Mouse (Mus musculus) hindbrain, embryonic 12.5 days (tissue): Measurements from ENCODE around the gene Mcu. TPM values are rescaled to one million over a fixed set of nuclear protein-coding genes. Genes with fewer than 3 reads are reported as not detected.

Experiments
- ATAC-seq: fragments of 200-750 bp; cut with Nextera tagmentation; 2 replicates; pipeline ENCODE4 v1.8.0; 2017; ENCODE audit warnings: moderate TSS enrichment; ENCODE audit not compliant: low FRiP score
- H3K27ac ChIP-seq: fragments of 300-500 bp; sonication (generic); 2 replicates; pipeline ENCODE4 v1.5.1; 2016; ENCODE audit warnings: mild to moderate bottlenecking
- H3K27me3 ChIP-seq: fragments of 300-500 bp; sonication (generic); 2 replicates; pipeline ENCODE4 v1.6.1; 2016; ENCODE audit warnings: mild to moderate bottlenecking
- H3K36me3 ChIP-seq: fragments of 300-500 bp; sonication (generic); 2 replicates; pipeline ENCODE4 v1.6.1; 2016; ENCODE audit warnings: mild to moderate bottlenecking
- H3K4me1 ChIP-seq: fragments of 300-500 bp; sonication (generic); 2 replicates; pipeline ENCODE4 v1.6.1; 2016
- H3K4me2 ChIP-seq: fragments of 300-500 bp; sonication (generic); replicated peaks from 2 replicates; pipeline ENCODE4 v1.6.1; 2016; ENCODE audit warnings: mild to moderate bottlenecking
- H3K4me3 ChIP-seq: fragments of 300-500 bp; sonication (generic); 2 replicates; pipeline ENCODE4 v1.5.1; 2016; ENCODE audit warnings: mild to moderate bottlenecking
- H3K9ac ChIP-seq: fragments of 300-500 bp; sonication (generic); 2 replicates; pipeline ENCODE4 v1.6.1; 2016; ENCODE audit warnings: mild to moderate bottlenecking, moderate library complexity
- H3K9me3 ChIP-seq: fragments of 300-500 bp; sonication (generic); replicated peaks from 2 replicates; pipeline ENCODE4 v1.6.1; 2016; ENCODE audit warnings: mild to moderate bottlenecking
- WGBS: fragments of 180-500 bp; shearing (Covaris S2); methylation state at CpG from one replicate; pipeline ENCODE4 v1.1.7; 2016; 5-methylcytosine and 5-hydroxymethylcytosine counted together
- polyA plus RNA-seq: library from polyadenylated mRNA; unstranded; fragments of >200 nt; fragmentation: Nextera tagmentation; extraction: Ambion mirVana; gene quantifications from 2 replicates; pipeline ENCODE4 v1.2.1, GENCODE M21; 2016

The Mcu gene
- polyA plus RNA-seq, 1 experiment from 2014 or later, result 23.2 TPM

DNA sequence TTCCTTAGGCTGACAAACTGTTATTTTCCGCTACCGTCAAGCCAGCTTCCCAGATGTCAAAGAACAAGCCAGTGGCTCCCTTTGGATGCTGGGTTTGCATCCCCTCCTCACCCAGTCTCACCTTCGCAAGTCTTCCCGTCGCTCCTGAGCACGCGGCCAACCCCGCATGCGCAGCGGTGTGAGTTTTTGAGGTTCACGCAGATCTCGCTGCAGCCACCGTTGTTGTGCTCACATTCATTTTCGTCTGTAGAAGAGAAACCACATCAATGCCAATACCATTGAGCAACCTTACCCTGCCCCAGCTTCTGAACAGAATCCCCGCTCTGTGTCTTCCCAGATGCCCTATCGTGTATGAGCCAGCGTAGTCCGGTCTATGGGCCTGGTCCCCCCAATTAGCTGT is 180.7 kb downstream of the Mcu start:
- H3K4me2 ChIP-seq, result no peak overlapping the region
- peaks cover 3% of the 10 kb centered on the region; the same call in 1 of the 2 replicates for H3K4me1 ChIP-seq
- no peaks in the 10 kb centered on the region for H3K27me3 ChIP-seq
- no peaks in the 10 kb centered on the region for H3K9me3 ChIP-seq
- no peak for ATAC-seq
- H3K4me3 ChIP-seq, result no peak overlapping the region
- no peak overlapping the region for H3K27ac ChIP-seq
- WGBS, result 93% methylated on average over 18 of the region's 18 CpGs
- no peak overlapping the region for H3K9ac ChIP-seq
- H3K36me3 ChIP-seq, result no peaks in the 10 kb centered on the region

DNA sequence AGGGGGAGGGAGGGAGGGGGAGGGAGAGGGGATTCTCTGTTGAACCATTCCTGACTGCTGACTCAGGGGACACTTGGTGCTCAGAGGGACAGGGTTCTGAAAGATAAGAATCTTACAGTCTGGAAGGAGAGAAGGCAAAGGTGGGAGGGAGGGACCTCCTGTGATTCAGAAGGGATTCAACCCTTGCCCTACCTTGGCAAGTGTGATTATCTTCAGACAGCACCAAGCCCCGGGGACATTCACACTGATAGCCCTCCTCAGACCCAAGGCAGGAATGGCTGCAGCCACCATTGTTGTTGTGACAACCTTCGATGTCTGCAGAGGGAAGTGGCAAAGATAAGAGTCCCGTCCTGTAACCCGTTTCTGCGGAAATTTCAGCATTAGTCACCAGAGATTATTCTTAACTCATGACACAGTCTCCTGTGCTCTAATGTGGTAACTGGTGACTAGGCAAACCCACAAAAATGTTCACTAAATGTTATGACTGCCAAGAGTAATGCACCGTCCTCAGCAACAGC is 185.7 kb downstream of the Mcu start:
- no peaks in the 10 kb centered on the region for H3K9me3 ChIP-seq
- ATAC-seq, result no peak
- peaks cover 6% of the 10 kb centered on the region; the same call in 1 of the 2 replicates for H3K4me1 ChIP-seq
- no peak overlapping the region for H3K4me3 ChIP-seq
- H3K9ac ChIP-seq, result no peak overlapping the region
- H3K27ac ChIP-seq, result no peak overlapping the region
- H3K36me3 ChIP-seq, result no peaks in the 10 kb centered on the region
- 70% methylated on average over 6 of the region's 6 CpGs for WGBS
- no peak overlapping the region for H3K4me2 ChIP-seq
- H3K27me3 ChIP-seq, result no peaks in the 10 kb centered on the region

- WGBS, result 82% methylated on average over 16 of the region's 16 CpGs
- no peaks in the 10 kb centered on the region for H3K27me3 ChIP-seq
- no peak overlapping the region for H3K4me3 ChIP-seq
- no peaks in the 10 kb centered on the region for H3K9me3 ChIP-seq
- no peak for ATAC-seq
- no peak overlapping the region for H3K27ac ChIP-seq
- no peak overlapping the region for H3K9ac ChIP-seq
- H3K4me1 ChIP-seq, result peaks cover 6% of the 10 kb centered on the region; the same call in 1 of the 2 replicates
- H3K36me3 ChIP-seq, result no peaks in the 10 kb centered on the region
- no peak overlapping the region for H3K4me2 ChIP-seq
These were observed 186.9 kb downstream of the Mcu start for GRCm38 (mm10) chr10:59429448-59430135.

DNA sequence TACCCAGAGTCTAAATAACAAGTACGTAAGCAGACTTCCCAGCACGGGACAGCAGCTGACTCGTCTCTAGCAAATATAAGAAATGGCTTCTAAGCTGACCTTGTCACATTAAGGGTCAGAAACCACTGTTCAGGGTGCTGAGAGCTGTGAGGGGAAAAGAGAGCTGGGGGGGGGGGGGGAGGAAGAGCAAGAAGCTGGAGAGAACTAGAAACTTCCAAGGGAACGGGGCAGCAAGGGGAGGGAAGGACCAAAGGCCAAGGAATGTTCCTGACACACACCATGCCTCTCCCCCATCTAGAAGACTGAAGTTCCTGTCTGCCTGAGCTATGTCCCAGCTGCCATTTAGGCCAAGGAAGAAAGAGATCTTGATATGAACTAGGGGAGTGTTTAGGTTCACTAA is 190.1 kb downstream of the Mcu start:
- Histone ChIP-seq H3K4me2 (no peak overlapping the region), H3K27me3 (no peaks in the 10 kb centered on the region), H3K9me3 (no peaks in the 10 kb centered on the region), H3K4me3 (no peak overlapping the region), H3K36me3 (no peaks in the 10 kb centered on the region), H3K9ac (no peak overlapping the region), H3K4me1 (peaks cover 6% of the 10 kb centered on the region; the same call in 1 of the 2 replicates), H3K27ac (no peak overlapping the region)
- WGBS, result 69% methylated on average over 3 of the region's 4 CpGs
- no peak for ATAC-seq

DNA sequence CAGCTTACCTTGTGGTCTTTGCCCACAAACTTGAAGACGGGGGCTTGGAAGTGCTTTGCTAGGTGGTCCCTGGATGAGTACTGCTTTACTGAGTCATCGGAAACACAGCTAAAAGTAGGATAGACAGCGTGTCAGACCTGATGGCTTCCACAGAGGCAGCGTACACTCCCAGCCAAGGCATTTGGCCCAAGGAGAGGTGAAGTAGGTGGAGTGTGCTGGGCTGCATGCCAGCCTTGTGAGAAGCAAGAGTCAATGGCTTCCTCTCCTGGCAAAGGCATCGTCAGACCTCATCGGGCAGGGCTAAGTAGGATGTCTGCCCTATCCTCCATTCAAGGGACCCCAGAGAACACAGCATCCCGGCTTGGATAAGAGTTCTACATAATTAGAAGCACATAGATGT is 191.1 kb downstream of the Mcu start:
- Histone ChIP-seq H3K4me3 (no peak overlapping the region), H3K4me1 (peaks cover 2% of the 10 kb centered on the region; the same call in 1 of the 2 replicates), H3K9me3 (no peaks in the 10 kb centered on the region), H3K27ac (no peak overlapping the region), H3K4me2 (no peak overlapping the region), H3K27me3 (no peaks in the 10 kb centered on the region), H3K36me3 (no peaks in the 10 kb centered on the region), H3K9ac (no peak overlapping the region)
- 93% methylated on average over 7 of the region's 7 CpGs for WGBS
- no peak for ATAC-seq

DNA sequence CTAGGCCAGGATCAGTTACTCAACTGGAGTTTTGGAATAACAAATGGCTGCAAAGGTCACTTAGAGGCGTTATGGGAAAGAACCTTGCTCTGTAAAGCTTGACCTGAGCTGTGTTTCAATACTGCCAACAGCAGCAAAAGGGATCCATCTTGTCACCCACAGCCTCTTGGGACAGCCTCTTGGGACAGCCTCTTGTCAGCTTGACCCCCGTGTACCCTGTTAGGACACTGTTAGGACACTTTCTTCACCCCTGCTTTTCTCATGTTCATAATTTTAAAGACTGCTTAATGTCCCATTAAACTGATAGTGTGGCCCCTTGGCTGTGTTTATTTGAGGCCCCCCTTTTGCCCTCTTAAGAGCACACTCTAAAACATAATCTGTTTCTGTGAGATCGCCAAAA is 192.0 kb downstream of the Mcu start:
- Histone ChIP-seq H3K9ac (no peak overlapping the region), H3K27ac (no peak overlapping the region), H3K9me3 (no peaks in the 10 kb centered on the region), H3K27me3 (no peaks in the 10 kb centered on the region), H3K4me2 (no peak overlapping the region), H3K4me3 (no peak overlapping the region), H3K36me3 (no peaks in the 10 kb centered on the region), H3K4me1 (no peaks in the 10 kb centered on the region)
- WGBS, result 79% methylated on average over 3 of the region's 3 CpGs
- ATAC-seq, result no peak

- Histone ChIP-seq H3K4me2 (no peak overlapping the region), H3K9ac (no peak overlapping the region), H3K27ac (no peak overlapping the region), H3K27me3 (no peaks in the 10 kb centered on the region), H3K36me3 (no peaks in the 10 kb centered on the region), H3K9me3 (no peaks in the 10 kb centered on the region), H3K4me3 (no peak overlapping the region), H3K4me1 (no peaks in the 10 kb centered on the region)
- no peak for ATAC-seq
- 92% methylated on average over 4 of the region's 4 CpGs for WGBS
These were observed 197.0 kb downstream of the Mcu start for GRCm38 (mm10) chr10:59419516-59419915.

- no peaks in the 10 kb centered on the region for H3K9me3 ChIP-seq
- no peak overlapping the region for H3K4me3 ChIP-seq
- ATAC-seq, result no peak
- no peaks in the 10 kb centered on the region for H3K36me3 ChIP-seq
- 78% methylated on average over 3 of the region's 3 CpGs for WGBS
- H3K27me3 ChIP-seq, result no peaks in the 10 kb centered on the region
- H3K4me1 ChIP-seq, result no peaks in the 10 kb centered on the region
- no peak overlapping the region for H3K27ac ChIP-seq
- no peak overlapping the region for H3K4me2 ChIP-seq
- H3K9ac ChIP-seq, result no peak overlapping the region
These were observed 199.9 kb downstream of the Mcu start for GRCm38 (mm10) chr10:59416623-59417022.

GRCm38 (mm10) chr10:59413711-59414110 is 202.8 kb downstream of the Mcu start:
- no peak for ATAC-seq
- Histone ChIP-seq H3K27ac (no peak overlapping the region), H3K4me1 (no peaks in the 10 kb centered on the region), H3K9ac (no peak overlapping the region), H3K4me3 (no peak overlapping the region), H3K27me3 (no peaks in the 10 kb centered on the region), H3K4me2 (no peak overlapping the region), H3K36me3 (no peaks in the 10 kb centered on the region), H3K9me3 (no peaks in the 10 kb centered on the region)
- WGBS, result 96% methylated on average over 4 of the region's 4 CpGs

DNA sequence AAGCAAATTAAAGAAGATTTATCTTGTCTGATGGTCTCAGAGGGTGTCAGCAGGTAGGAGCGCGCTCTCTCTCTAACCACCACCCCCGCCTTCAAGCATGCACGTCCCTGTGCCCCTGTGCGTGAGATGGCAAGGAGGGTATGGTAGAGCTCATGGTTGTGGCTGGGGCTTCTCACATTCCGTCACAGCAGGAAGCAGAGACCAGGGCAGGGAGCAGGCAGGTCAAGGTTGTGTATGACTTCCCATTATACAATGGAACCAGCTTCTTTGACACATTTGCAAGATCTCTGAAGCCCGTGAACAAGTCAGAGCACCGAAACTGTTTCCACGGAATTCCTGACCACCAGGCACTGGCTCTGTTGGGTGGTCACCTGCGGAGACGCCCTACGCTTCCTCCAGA is 206.2 kb downstream of the Mcu start:
- no peak overlapping the region for H3K9ac ChIP-seq
- H3K9me3 ChIP-seq, result no peaks in the 10 kb centered on the region
- no peaks in the 10 kb centered on the region for H3K4me1 ChIP-seq
- no peaks in the 10 kb centered on the region for H3K36me3 ChIP-seq
- WGBS, result 73% methylated on average over 12 of the region's 12 CpGs
- H3K27me3 ChIP-seq, result no peaks in the 10 kb centered on the region
- H3K4me2 ChIP-seq, result no peak overlapping the region
- no peak overlapping the region for H3K4me3 ChIP-seq
- H3K27ac ChIP-seq, result no peak overlapping the region
- ATAC-seq, result no peak

GRCm38 (mm10) chr10:59408499-59408898 is 208.0 kb downstream of the Mcu start:
- peaks cover 3% of the 10 kb centered on the region; the same call in 1 of the 2 replicates for H3K4me1 ChIP-seq
- H3K27me3 ChIP-seq, result no peaks in the 10 kb centered on the region
- WGBS, result 72% methylated on average over 6 of the region's 6 CpGs
- no peak overlapping the region for H3K4me2 ChIP-seq
- no peak overlapping the region for H3K4me3 ChIP-seq
- H3K27ac ChIP-seq, result no peak overlapping the region
- H3K36me3 ChIP-seq, result no peaks in the 10 kb centered on the region
- ATAC-seq, result no peak
- no peak overlapping the region for H3K9ac ChIP-seq
- no peaks in the 10 kb centered on the region for H3K9me3 ChIP-seq

- no peak overlapping the region for H3K4me3 ChIP-seq
- 64% methylated on average over 10 of the region's 10 CpGs for WGBS
- H3K27ac ChIP-seq, result no peak overlapping the region
- no peaks in the 10 kb centered on the region for H3K9me3 ChIP-seq
- no peak overlapping the region for H3K4me2 ChIP-seq
- no peak for ATAC-seq
- no peaks in the 10 kb centered on the region for H3K27me3 ChIP-seq
- peaks cover 6% of the 10 kb centered on the region; the same call in 1 of the 2 replicates for H3K4me1 ChIP-seq
- no peaks in the 10 kb centered on the region for H3K36me3 ChIP-seq
- no peak overlapping the region for H3K9ac ChIP-seq
These were observed 212.7 kb downstream of the Mcu start for GRCm38 (mm10) chr10:59403793-59404149.
